Mouse (Mus musculus) myocyte (in vitro differentiated cells): Measurements from ENCODE around the gene Slc44a5.

Experiments used
- CEBPB ChIP-seq: IDR thresholded peaks from 2 replicates; pipeline ENCODE4 v1.6.1; 2011; ENCODE audit warnings: mild to moderate bottlenecking, moderate library complexity; ENCODE audit not compliant: poor library complexity, insufficient read depth, severe bottlenecking
- E2F4 ChIP-seq: IDR thresholded peaks from one replicate; pipeline ENCODE4 v1.6.1; 2011; ENCODE audit warnings: mild to moderate bottlenecking, control low read depth, moderate library complexity; ENCODE audit not compliant: insufficient read depth
- MAX ChIP-seq: IDR thresholded peaks from one replicate; pipeline ENCODE4 v1.6.1; 2011; ENCODE audit warnings: low read depth, mild to moderate bottlenecking, control low read depth
- MYOD1 ChIP-seq, 3 experiments: IDR thresholded peaks; one replicate each; pipeline ENCODE4 v1.6.1; 2011; ENCODE audit warnings: control low read depth in 2 of 3, low read depth in 2 of 3, mild to moderate bottlenecking in 2 of 3, moderate library complexity in 1 of 3; ENCODE audit not compliant: insufficient read length in 2 of 3, control insufficient read depth in 1 of 3
- MYOG ChIP-seq, 3 experiments: IDR thresholded peaks; one replicate each; pipeline ENCODE4 v1.6.1; 2011; ENCODE audit warnings: control low read depth in 2 of 3, low read depth in 2 of 3, mild to moderate bottlenecking in 2 of 3; ENCODE audit not compliant: insufficient read length in 2 of 3, control insufficient read depth in 1 of 3, insufficient read depth in 1 of 3
- POLR2A ChIP-seq: IDR thresholded peaks from one replicate; pipeline ENCODE4 v1.6.1; 2011; ENCODE audit warnings: low read depth, mild to moderate bottlenecking, control low read depth, moderate library complexity; ENCODE audit not compliant: insufficient read length
- POLR2AphosphoS2 ChIP-seq: IDR thresholded peaks from one replicate; pipeline ENCODE4 v1.6.1; 2011; ENCODE audit warnings: low read depth, control low read depth; ENCODE audit not compliant: insufficient read length
- SRF ChIP-seq: IDR thresholded peaks from one replicate; pipeline ENCODE4 v1.6.1; 2011; ENCODE audit warnings: low read depth; ENCODE audit not compliant: control insufficient read depth, insufficient read length
- TCF3 ChIP-seq: IDR thresholded peaks from one replicate; pipeline ENCODE4 v1.6.1; 2011; ENCODE audit warnings: low read depth, control low read depth; ENCODE audit not compliant: insufficient read length

DNA sequence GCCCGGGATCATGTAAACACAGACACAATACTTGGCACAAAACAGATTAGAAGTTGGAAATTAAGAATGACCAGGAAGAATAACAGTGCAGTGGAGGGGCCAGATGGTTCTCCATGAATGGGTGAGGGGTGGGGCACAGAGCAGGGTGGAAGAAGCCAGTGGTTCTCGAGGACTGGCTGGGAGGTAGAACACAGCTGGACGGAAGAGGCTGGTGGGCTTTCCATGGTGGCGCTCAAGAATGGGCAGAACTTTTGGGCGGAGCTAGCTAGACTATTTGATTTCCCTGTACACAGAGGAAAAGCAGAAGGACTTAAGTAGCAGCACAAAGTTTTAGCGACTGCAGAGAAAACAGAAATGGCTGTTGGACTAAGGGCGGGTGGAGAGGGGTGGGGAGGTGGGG, 119.2 kb downstream of the Slc44a5 start:
- TF ChIP-seq POLR2A (no peak), MAX (no peak), CEBPB (no peak), POLR2AphosphoS2 (no peak), TCF3 (no peak), SRF (no peak), MYOG (IDR thresholded peaks at IDR 0.05; ENCODE audit: control insufficient read depth in 1 of 3, insufficient read depth in 1 of 3, insufficient read length in 2 of 3, low read depth in 2 of 3) (no peak), MYOD1 (IDR thresholded peaks at IDR 0.05; ENCODE audit: control insufficient read depth in 1 of 3, insufficient read length in 2 of 3, low read depth in 2 of 3) (no peak), E2F4 (no peak)
